In genomic region chr1:134989372-134989771, GRCm38 (mm10) we compare ENCODE assay signal across 9 mouse cellular contexts. TPM values are rescaled to one million over a fixed set of nuclear protein-coding genes. Genes with fewer than 3 reads are reported as not detected.
DNase-seq lines count a peak whose midpoint lies in the region; ATAC-seq and TF ChIP-seq lines count a peak whose summit lies in the region.
"Had no signal": no experiment of that assay in that cellular context is flagged by ENCODE, and none has a peak within 500 bp of the region (broad histone marks: within the 10 kb centered on the region; RNA-seq: fewer than 3 reads in every experiment).

No protein-coding gene starts in this region.

- no peak overlapping the region for H3K4me3 ChIP-seq in liver, postnatal 0 days (ENCODE audit: low read depth, low read length)
- H3K4me3 ChIP-seq: limb, embryonic 15.5 days had no signal

- H3K4me1 ChIP-seq in liver, postnatal 0 days (ENCODE audit: insufficient read depth), result peaks cover 5% of the 10 kb centered on the region

- TF ChIP-seq CTCF in liver, postnatal 0 days (IDR thresholded peaks at IDR 0.05; ENCODE audit: low read depth), result peak; percentile 95

- WGBS in liver, postnatal 0 days (ENCODE audit: insufficient replicate concordance), result 8% methylated on average over 7 of the region's 7 CpGs

- peak; percentile 62; the same call in 1 of the 2 replicates for ATAC-seq in frontal cortex, adult (ENCODE audit: low TSS enrichment)
- ATAC-seq in liver, postnatal 0 days, result no peak
- ATAC-seq in erythroid progenitor cell, adult 5-6 weeks (replicated peaks; ENCODE audit: low FRiP score, poor library complexity, severe bottlenecking), result no peak

- no peak for TF ChIP-seq EP300 in liver, postnatal 0 days (IDR thresholded peaks at IDR 0.05; ENCODE audit: low read depth)

- peaks cover 20% of the 10 kb centered on the region for H3K27me3 ChIP-seq in liver, postnatal 0 days (ENCODE audit: insufficient read depth, low read length)

- DNase-seq in 3T3-L1 (ENCODE audit: low read depth, low spot score), result peak; percentile 93
- peak; percentile 65 to 73 for DNase-seq in CD8-positive naive resting alpha-beta T cell, adult 2 months (ENCODE audit: low read depth in 2 of 2, low spot score in 2 of 2)
- peak; percentile 64 for DNase-seq in brain, embryonic 18.5 days (ENCODE audit: low read depth, low spot score)
- DNase-seq in kidney, postnatal 14 days, result peak; percentile 80
- peak; percentile 76 for DNase-seq in liver, postnatal 0 days
- DNase-seq in right cerebral cortex, postnatal 36 days (ENCODE audit: low spot score in 2 of 2), result peak; percentile 63 to 67

- no peak overlapping the region for H3K27ac ChIP-seq in liver, postnatal 0 days (ENCODE audit: low read depth)
- H3K27ac ChIP-seq: limb, embryonic 15.5 days had no signal

- no peak overlapping the region for H3K4me2 ChIP-seq in liver, postnatal 0 days (ENCODE audit: low read depth, low read length)
- H3K4me2 ChIP-seq: limb, embryonic 15.5 days had no signal

- no peaks in the 10 kb centered on the region for H3K36me3 ChIP-seq in liver, postnatal 0 days (replicated peaks; ENCODE audit: insufficient read depth, low read length)
- H3K36me3 ChIP-seq: limb, embryonic 15.5 days had no signal

- H3K9ac ChIP-seq in liver, postnatal 0 days (replicated peaks), result no peak overlapping the region
- H3K9ac ChIP-seq: limb, embryonic 15.5 days had no signal

- no peaks in the 10 kb centered on the region for H3K9me3 ChIP-seq in liver, postnatal 0 days (ENCODE audit: low read length)
- H3K9me3 ChIP-seq: limb, embryonic 15.5 days had no signal

RNA-seq across cellular contexts. Expression of gene Ube2t, which starts 27.0 kb away (rescaled TPM):
- 17.1 and 17.6 TPM in 2 replicates for polyA plus RNA-seq in liver, postnatal 0 days (2015; fragmentation: Nextera tagmentation; extraction: Ambion mirVana)
- 190 and 216 TPM in 2 replicates for total RNA-seq in erythroid progenitor cell, adult 5-6 weeks (2015; ENCODE audit: low replicate concordance)
- total RNA-seq in erythroid progenitor cell, adult 5-6 weeks (2017; ENCODE audit: low replicate concordance), result 59.8 and 74.3 TPM in 2 replicates

RNA-seq across cellular contexts. Expression of gene Ppp1r12b, which starts 33.6 kb away (rescaled TPM):
- 0.93 and 1.4 TPM in 2 replicates for polyA plus RNA-seq in liver, postnatal 0 days (2015; fragmentation: Nextera tagmentation; extraction: Ambion mirVana)
- total RNA-seq in erythroid progenitor cell, adult 5-6 weeks (2015; ENCODE audit: low replicate concordance), result 8.0 and 9.0 TPM in 2 replicates
- total RNA-seq in erythroid progenitor cell, adult 5-6 weeks (2017; ENCODE audit: low replicate concordance), result 17.3 and 26.2 TPM in 2 replicates
